Mouse (Mus musculus): Measurements from ENCODE around the gene Bpnt1. TPM values are rescaled to one million over a fixed set of nuclear protein-coding genes. Genes with fewer than 3 reads are reported as not detected.
A peak's percentile ranks its signal among the peaks of the same experiment; 100 is the strongest.

Bpnt1 gene
- 53.2 and 54.3 TPM in 2 replicates for polyA plus RNA-seq (2015; fragmentation: Nextera tagmentation; extraction: Ambion mirVana)

GRCm38 (mm10) chr1:185331983-185332430 is at the start of gene Bpnt1:
Bpnt1 (plus strand) TSS chr1:185332149.
- peak; percentile 84 for ATAC-seq (replicated peaks; ENCODE audit: low FRiP score)

GRCm38 (mm10) chr1:185282846-185283245 is 49.1 kb upstream of the Bpnt1 start:
- no peak overlapping the region for H3K4me2 ChIP-seq
- no peak overlapping the region for H3K27ac ChIP-seq
- no peaks in the 10 kb centered on the region for H3K9me3 ChIP-seq (replicated peaks)
- no peaks in the 10 kb centered on the region for H3K4me1 ChIP-seq
- H3K27me3 ChIP-seq = no peaks in the 10 kb centered on the region
- ATAC-seq (replicated peaks; ENCODE audit: low FRiP score) = no peak
- H3K4me3 ChIP-seq (replicated peaks) = no peak overlapping the region
- 97% methylated on average over 11 of the region's 11 CpGs for WGBS
- H3K36me3 ChIP-seq = peaks cover 94% of the 10 kb centered on the region
- no peak overlapping the region for H3K9ac ChIP-seq

More at GRCm38 (mm10) chr1:185331983-185332430, at the start of gene Bpnt1:
- Histone ChIP-seq H3K36me3 (peaks cover 3% of the 10 kb centered on the region), H3K9ac (peak within 1 kb of the TSS; percentile 70), H3K9me3 (replicated peaks) (no peaks in the 10 kb centered on the region), H3K4me1 (peaks cover 30% of the 10 kb centered on the region), H3K27me3 (no peaks in the 10 kb centered on the region), H3K4me2 (peak within 1 kb of the TSS; percentile 81), H3K4me3 (replicated peaks) (peak within 1 kb of the TSS; percentile 74), H3K27ac (peak within 1 kb of the TSS; percentile 93)
- WGBS = 0% methylated on average over 32 of the region's 32 CpGs

DNA sequence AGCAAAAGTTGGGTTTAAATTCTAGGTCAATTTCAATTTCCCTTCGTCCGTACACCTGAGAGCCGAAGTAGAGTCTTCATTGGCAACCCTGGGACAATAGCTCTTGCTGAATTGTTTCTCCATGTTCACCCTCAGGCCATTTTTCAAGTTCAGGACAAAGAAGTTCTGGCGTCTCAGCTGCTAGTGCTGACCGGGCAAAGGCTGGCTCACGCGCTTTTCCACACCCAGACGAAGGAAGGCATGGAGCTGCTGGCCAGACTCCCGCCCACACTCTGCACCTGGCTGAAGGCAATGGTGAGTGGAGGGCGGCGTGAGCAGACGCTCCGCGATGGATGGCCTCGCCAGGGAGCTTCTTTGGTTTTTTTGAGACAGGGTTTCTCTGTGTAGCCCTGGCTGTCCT is 48.7 kb upstream of the Bpnt1 start:
- H3K9ac ChIP-seq = no peak overlapping the region
- H3K4me1 ChIP-seq = no peaks in the 10 kb centered on the region
- no peak overlapping the region for H3K4me2 ChIP-seq
- ATAC-seq (replicated peaks; ENCODE audit: low FRiP score) = no peak
- no peaks in the 10 kb centered on the region for H3K9me3 ChIP-seq (replicated peaks)
- 91% methylated on average over 15 of the region's 15 CpGs for WGBS
- H3K36me3 ChIP-seq = peaks cover 94% of the 10 kb centered on the region
- no peaks in the 10 kb centered on the region for H3K27me3 ChIP-seq
- H3K4me3 ChIP-seq (replicated peaks) = no peak overlapping the region
- H3K27ac ChIP-seq = no peak overlapping the region

DNA sequence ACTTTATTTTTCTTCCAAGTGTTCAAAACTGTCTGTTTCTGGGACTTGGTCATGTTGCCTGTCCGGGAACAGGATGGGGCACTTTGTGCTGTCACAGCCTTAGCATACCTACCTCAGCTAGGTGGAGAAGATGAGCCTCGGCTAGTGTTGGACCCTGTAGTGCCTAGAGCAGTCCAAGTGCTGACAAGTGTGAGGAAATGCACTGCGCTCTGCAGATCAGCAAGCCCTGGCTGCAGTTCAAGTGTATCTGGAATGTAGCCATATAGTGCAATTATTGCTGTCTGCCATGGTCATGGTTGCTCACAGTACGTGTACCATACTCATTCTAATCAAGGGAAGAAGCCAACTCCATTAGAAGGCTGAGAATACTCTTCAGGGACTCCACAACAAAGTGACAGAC is 47.2 kb upstream of the Bpnt1 start:
- no peak overlapping the region for H3K9ac ChIP-seq
- no peaks in the 10 kb centered on the region for H3K27me3 ChIP-seq
- no peak for ATAC-seq (replicated peaks; ENCODE audit: low FRiP score)
- WGBS = 66% methylated on average over 4 of the region's 4 CpGs
- H3K4me1 ChIP-seq = no peaks in the 10 kb centered on the region
- no peak overlapping the region for H3K4me2 ChIP-seq
- no peaks in the 10 kb centered on the region for H3K9me3 ChIP-seq (replicated peaks)
- H3K36me3 ChIP-seq = peaks cover 86% of the 10 kb centered on the region
- H3K4me3 ChIP-seq (replicated peaks) = no peak overlapping the region
- no peak overlapping the region for H3K27ac ChIP-seq

DNA sequence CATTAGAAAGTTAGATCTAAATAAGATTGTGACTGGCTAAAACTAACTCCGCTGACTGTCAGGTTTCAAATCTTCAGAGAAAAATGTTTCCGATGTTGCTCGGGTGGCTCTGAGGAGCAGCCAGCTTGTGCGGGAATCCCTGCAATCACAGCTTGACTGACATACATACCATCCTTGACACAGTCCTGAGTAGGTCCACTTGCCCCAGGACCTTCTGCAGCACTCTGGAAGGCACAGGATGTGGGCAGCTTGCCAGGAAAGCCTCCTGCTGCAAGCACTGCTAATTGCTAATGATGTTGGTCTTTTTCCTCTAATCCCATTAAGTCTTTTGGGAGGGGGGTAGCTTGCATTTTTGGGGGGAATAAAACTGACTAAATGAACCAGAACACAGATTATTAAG is 46.8 kb upstream of the Bpnt1 start:
- 88% methylated on average over 4 of the region's 4 CpGs for WGBS
- no peak for ATAC-seq (replicated peaks; ENCODE audit: low FRiP score)
- no peaks in the 10 kb centered on the region for H3K9me3 ChIP-seq (replicated peaks)
- no peak overlapping the region for H3K9ac ChIP-seq
- H3K4me3 ChIP-seq (replicated peaks) = no peak overlapping the region
- H3K36me3 ChIP-seq = peaks cover 87% of the 10 kb centered on the region
- H3K27ac ChIP-seq = no peak overlapping the region
- no peaks in the 10 kb centered on the region for H3K4me1 ChIP-seq
- no peaks in the 10 kb centered on the region for H3K27me3 ChIP-seq
- H3K4me2 ChIP-seq = no peak overlapping the region

DNA sequence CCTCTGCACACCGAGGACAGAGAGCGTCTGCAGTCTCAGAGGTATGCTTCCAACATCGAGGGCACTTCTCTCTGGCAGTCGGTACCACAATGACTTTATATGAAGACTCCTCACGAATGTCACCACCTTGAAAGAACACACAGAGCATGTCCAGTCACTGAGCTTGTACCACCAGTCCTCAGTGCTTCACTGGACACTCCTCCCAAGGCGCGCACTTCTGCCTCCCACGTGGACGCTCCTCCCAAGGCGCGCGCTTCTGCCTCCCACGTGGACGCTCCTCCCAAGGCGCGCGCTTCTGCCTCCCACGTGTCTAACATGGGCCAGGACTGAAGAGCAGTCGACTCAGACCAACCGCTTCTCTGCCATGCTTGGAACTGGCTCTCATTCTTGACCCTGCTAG is 44.9 kb upstream of the Bpnt1 start:
- no peaks in the 10 kb centered on the region for H3K27me3 ChIP-seq
- 85% methylated on average over 20 of the region's 20 CpGs for WGBS
- no peak overlapping the region for H3K4me3 ChIP-seq (replicated peaks)
- 0 out of 2 replicates have a peak, but pooled peaks have one; percentile 23 for ATAC-seq (replicated peaks; ENCODE audit: low FRiP score)
- no peak overlapping the region for H3K27ac ChIP-seq
- H3K9ac ChIP-seq = no peak overlapping the region
- H3K36me3 ChIP-seq = peaks cover 88% of the 10 kb centered on the region
- H3K4me2 ChIP-seq = no peak overlapping the region
- H3K4me1 ChIP-seq = no peaks in the 10 kb centered on the region
- H3K9me3 ChIP-seq (replicated peaks) = no peaks in the 10 kb centered on the region

DNA sequence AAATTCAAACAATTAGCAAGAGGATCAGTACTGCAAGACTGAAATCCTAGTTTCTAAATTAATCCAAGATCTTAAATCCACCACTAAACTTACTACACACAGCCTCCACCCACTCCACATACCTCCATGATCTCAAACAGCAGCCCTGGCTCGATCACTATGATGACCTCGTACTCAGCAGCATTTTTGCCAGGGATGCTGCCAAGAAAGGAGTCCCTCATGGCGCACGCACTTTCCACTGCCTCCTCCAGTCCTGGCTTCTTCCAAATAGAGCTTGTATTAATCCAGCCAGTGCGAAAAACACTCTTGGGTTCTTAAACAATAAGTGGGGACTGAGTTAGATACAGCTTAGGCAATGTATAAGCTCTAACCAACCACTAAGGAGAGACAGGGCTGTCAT is 42.7 kb upstream of the Bpnt1 start:
- 85% methylated on average over 5 of the region's 5 CpGs for WGBS
- no peaks in the 10 kb centered on the region for H3K27me3 ChIP-seq
- no peak overlapping the region for H3K9ac ChIP-seq
- H3K4me1 ChIP-seq = no peaks in the 10 kb centered on the region
- H3K4me2 ChIP-seq = no peak overlapping the region
- no peak for ATAC-seq (replicated peaks; ENCODE audit: low FRiP score)
- no peaks in the 10 kb centered on the region for H3K9me3 ChIP-seq (replicated peaks)
- H3K27ac ChIP-seq = no peak overlapping the region
- H3K4me3 ChIP-seq (replicated peaks) = no peak overlapping the region
- peaks cover 84% of the 10 kb centered on the region for H3K36me3 ChIP-seq

DNA sequence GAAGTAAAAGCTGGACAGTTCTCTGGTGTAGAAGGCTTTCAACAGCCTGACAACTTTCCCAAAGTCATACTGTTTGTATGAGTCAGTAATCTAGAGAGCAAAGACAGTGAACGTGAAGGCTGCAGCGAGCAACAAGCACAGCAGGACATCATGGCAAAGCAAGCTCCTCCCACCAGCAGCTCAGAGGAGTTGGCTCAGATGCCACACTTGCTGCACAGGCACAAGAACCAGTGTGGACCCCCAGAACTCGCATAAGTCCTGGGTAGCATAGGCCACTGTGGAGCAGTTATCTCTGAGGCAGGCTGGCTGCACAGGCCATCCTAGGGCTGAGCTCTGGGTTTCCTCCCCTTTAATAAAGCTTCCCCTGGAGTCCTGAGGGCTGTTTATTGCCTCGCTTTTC is 40.6 kb upstream of the Bpnt1 start:
- no peak overlapping the region for H3K4me2 ChIP-seq
- no peaks in the 10 kb centered on the region for H3K9me3 ChIP-seq (replicated peaks)
- H3K4me3 ChIP-seq (replicated peaks) = no peak overlapping the region
- H3K27me3 ChIP-seq = no peaks in the 10 kb centered on the region
- peaks cover 86% of the 10 kb centered on the region for H3K36me3 ChIP-seq
- H3K4me1 ChIP-seq = no peaks in the 10 kb centered on the region
- no peak overlapping the region for H3K9ac ChIP-seq
- no peak overlapping the region for H3K27ac ChIP-seq
- WGBS = 88% methylated on average over 4 of the region's 4 CpGs
- ATAC-seq (replicated peaks; ENCODE audit: low FRiP score) = no peak

GRCm38 (mm10) chr1:185292646-185293360 is 39.1 kb upstream of the Bpnt1 start:
- Histone ChIP-seq H3K27ac (peak overlapping the region; percentile 62), H3K4me2 (no peak overlapping the region), H3K36me3 (peaks cover 86% of the 10 kb centered on the region), H3K27me3 (no peaks in the 10 kb centered on the region), H3K4me1 (no peaks in the 10 kb centered on the region), H3K9me3 (replicated peaks) (no peaks in the 10 kb centered on the region), H3K9ac (no peak overlapping the region), H3K4me3 (replicated peaks) (no peak overlapping the region)
- WGBS = 73% methylated on average over 10 of the region's 10 CpGs
- peak; percentile 86 for ATAC-seq (replicated peaks; ENCODE audit: low FRiP score)

GRCm38 (mm10) chr1:185296850-185297249 is 35.1 kb upstream of the Bpnt1 start:
- H3K9ac ChIP-seq = no peak overlapping the region
- no peak overlapping the region for H3K4me2 ChIP-seq
- no peaks in the 10 kb centered on the region for H3K27me3 ChIP-seq
- no peak overlapping the region for H3K4me3 ChIP-seq (replicated peaks)
- 91% methylated on average over 7 of the region's 7 CpGs for WGBS
- peaks cover 82% of the 10 kb centered on the region for H3K36me3 ChIP-seq
- ATAC-seq (replicated peaks; ENCODE audit: low FRiP score) = no peak
- H3K9me3 ChIP-seq (replicated peaks) = no peaks in the 10 kb centered on the region
- no peaks in the 10 kb centered on the region for H3K4me1 ChIP-seq
- H3K27ac ChIP-seq = no peak overlapping the region

- H3K27me3 ChIP-seq = no peaks in the 10 kb centered on the region
- H3K27ac ChIP-seq = no peak overlapping the region
- H3K4me1 ChIP-seq = no peaks in the 10 kb centered on the region
- H3K9ac ChIP-seq = no peak overlapping the region
- no peaks in the 10 kb centered on the region for H3K9me3 ChIP-seq (replicated peaks)
- no peak overlapping the region for H3K4me2 ChIP-seq
- H3K4me3 ChIP-seq (replicated peaks) = no peak overlapping the region
- WGBS = 92% methylated on average over 8 of the region's 8 CpGs
- H3K36me3 ChIP-seq = peaks cover 85% of the 10 kb centered on the region
- ATAC-seq (replicated peaks; ENCODE audit: low FRiP score) = no peak
Observed at GRCm38 (mm10) chr1:185298496-185298895, 33.5 kb upstream of the Bpnt1 start.

GRCm38 (mm10) chr1:185302816-185303215 is 29.1 kb upstream of the Bpnt1 start:
- H3K4me1 ChIP-seq = no peaks in the 10 kb centered on the region
- H3K9me3 ChIP-seq (replicated peaks) = no peaks in the 10 kb centered on the region
- H3K36me3 ChIP-seq = peaks cover 62% of the 10 kb centered on the region
- H3K27me3 ChIP-seq = no peaks in the 10 kb centered on the region
- no peak overlapping the region for H3K4me3 ChIP-seq (replicated peaks)
- no peak overlapping the region for H3K27ac ChIP-seq
- no peak overlapping the region for H3K4me2 ChIP-seq
- 95% methylated on average over 6 of the region's 6 CpGs for WGBS
- ATAC-seq (replicated peaks; ENCODE audit: low FRiP score) = no peak
- H3K9ac ChIP-seq = no peak overlapping the region

DNA sequence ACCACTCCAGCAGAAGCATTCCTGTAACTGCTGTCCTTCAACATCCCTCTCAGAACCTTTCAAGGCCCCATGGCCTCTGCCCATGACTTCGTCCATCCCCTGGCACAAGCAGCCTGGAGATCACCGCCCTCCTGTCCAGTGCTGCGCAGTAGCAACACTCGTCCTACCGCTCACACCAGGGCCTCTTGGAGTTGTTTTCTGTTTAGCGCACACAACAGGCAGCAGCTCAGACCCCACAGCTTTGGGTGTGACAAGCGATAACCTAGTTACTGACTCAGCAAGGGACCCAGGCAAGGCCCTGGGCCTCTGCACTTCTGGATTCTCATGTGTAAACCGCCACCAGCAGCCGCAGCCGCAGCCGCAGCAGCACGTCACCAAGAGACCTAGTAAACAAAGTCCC is 25.1 kb upstream of the Bpnt1 start:
- Histone ChIP-seq H3K9ac (no peak overlapping the region), H3K27ac (no peak overlapping the region), H3K4me3 (replicated peaks) (no peak overlapping the region), H3K4me1 (no peaks in the 10 kb centered on the region), H3K9me3 (replicated peaks) (no peaks in the 10 kb centered on the region), H3K27me3 (no peaks in the 10 kb centered on the region), H3K36me3 (peaks cover 51% of the 10 kb centered on the region), H3K4me2 (no peak overlapping the region)
- 97% methylated on average over 12 of the region's 12 CpGs for WGBS
- no peak for ATAC-seq (replicated peaks; ENCODE audit: low FRiP score)
